Mouse (Mus musculus) E14TG2a.4 (cell line): ENCODE measurements around the gene Rab8a.

ENCODE experiments used
- CTCF ChIP-seq: conservative IDR thresholded peaks from 2 replicates; pipeline ENCODE4 v1.5.1; 2014; ENCODE audit warnings: low read length
- NANOG ChIP-seq: IDR thresholded peaks from 2 replicates; pipeline ENCODE4 v1.6.1; 2014; ENCODE audit warnings: borderline replicate concordance, low read length, mixed read lengths
- POU5F1 ChIP-seq: IDR thresholded peaks from 2 replicates; pipeline ENCODE4 v1.6.1; 2014; ENCODE audit warnings: low read length, borderline replicate concordance

DNA sequence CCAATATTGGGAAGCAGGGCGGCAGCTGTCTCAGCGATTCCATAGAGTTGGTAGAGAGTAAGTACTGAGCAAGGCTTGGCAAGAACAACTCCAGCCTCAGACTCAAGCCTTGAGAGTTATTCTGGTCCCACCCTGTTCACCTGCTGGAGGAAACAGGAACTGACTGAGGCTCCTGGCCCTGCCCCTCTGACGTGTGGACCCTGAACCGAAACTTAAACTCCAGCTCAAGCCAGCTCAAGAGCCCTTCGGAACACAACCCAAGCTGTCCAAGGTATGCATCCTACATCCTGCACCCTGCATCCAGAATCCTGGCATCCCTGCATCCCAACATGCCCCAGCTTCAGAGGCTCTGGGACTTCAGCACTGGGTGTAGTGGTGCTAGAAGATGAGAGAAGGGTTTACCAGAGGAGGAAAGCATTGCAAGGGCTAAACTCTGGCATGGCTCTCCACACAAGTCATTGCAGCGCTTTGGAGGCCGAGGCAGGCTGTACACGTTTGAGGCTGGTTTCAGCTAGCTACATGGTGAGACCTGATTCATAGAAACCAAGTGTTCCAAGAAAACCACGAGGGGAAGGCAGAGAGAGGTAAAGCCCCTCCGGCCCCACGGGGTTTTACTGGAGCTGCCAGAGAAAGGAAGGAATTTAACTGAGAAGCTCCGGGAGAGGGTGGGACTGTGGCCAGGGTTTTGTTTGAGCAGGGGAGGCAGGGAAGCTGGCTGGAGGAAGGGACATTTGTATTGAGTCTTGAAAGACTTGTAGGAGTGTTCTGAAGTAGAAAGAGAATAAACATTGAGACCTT lies 28.6 kb downstream of the Rab8a start, which contains the start of gene Hsh2d:
- peak; percentile 50 for TF ChIP-seq CTCF
- no peak for TF ChIP-seq POU5F1
- TF ChIP-seq NANOG = no peak
